Mouse (Mus musculus) lung, adult 2 months (tissue): ENCODE data around the gene Parp8. TPM values are rescaled to one million over a fixed set of nuclear protein-coding genes. Genes with fewer than 3 reads are reported as not detected.

Source experiments
- DNase-seq: peaks from one replicate; pipeline ENCODE4 v3.0.0; 2022
- H3K4me1 ChIP-seq: fragments of 200-500 bp; 2 replicates; pipeline ENCODE4 v1.6.1; 2011; ENCODE audit warnings: low read length; ENCODE audit not compliant: control insufficient read depth, insufficient read depth
- H3K4me3 ChIP-seq: fragments of 200-500 bp; replicated peaks from 2 replicates; pipeline ENCODE3; 2011; ENCODE audit warnings: low read depth, mild to moderate bottlenecking, control low read depth, low read length; ENCODE audit errors: extremely low read depth
- CTCF ChIP-seq: fragments of 200-500 bp; IDR thresholded peaks from 2 replicates; pipeline ENCODE4 v1.5.1; 2011; ENCODE audit warnings: mild to moderate bottlenecking, low read length, control low read depth; ENCODE audit not compliant: insufficient read depth
- POLR2A ChIP-seq: fragments of 200-500 bp; IDR thresholded peaks from 2 replicates; pipeline ENCODE4 v1.6.1; 2011; ENCODE audit warnings: low read depth, mild to moderate bottlenecking, control low read depth, low read length, borderline replicate concordance; ENCODE audit errors: extremely low read depth
- WGBS: fragments of 180-500 bp; shearing (Covaris S2); methylation state at CpG from one replicate; pipeline ENCODE4 v1.1.7; 2018; 5-methylcytosine and 5-hydroxymethylcytosine counted together
- polyA plus RNA-seq: library from polyadenylated mRNA; depleted of rRNA; stranded (reverse); fragments of >200 nt; gene quantifications from 2 replicates; pipeline ENCODE4 v1.2.3, GENCODE M21; 2012

Gene Parp8
- polyA plus RNA-seq, 1 experiment: 9.6 TPM

DNA sequence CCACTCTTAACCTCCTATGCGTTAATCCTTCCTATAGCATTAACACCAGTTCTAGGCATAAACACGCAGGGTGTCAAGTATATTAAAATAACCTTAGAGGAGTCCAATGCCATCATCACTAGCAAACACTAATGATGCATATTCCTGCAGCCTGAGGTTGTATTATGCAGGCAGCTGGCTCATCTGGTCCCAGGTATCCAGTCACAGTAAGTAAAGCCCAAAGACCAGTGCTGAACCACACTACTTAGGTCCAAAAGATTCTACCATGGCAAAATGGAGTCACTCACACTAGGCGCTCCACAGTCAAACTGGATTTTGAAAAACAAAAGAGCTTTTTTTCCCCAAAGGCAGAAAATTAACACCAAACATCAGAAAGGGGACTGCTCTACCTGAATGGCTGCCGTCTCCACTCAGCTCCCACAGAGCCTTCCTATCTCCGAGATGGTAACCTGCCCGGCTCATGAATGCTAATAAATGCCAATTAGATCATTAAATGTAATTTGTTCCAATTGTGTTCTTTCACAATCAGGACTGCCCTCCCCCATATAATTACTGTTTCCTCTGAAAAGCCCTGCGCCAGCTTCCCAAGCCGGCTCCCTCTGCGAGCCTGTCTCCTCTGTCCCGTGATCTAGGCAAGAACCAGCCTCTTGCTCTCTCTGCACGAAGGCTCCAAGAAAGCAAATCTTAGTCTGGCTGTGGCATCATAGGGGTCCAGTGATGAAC lies 54.5 kb downstream of the Parp8 start:
- Histone ChIP-seq H3K4me3 (no peak overlapping the region), H3K4me1 (peaks cover 3% of the 10 kb centered on the region)
- 95% methylated on average over 11 of the region's 11 CpGs for WGBS
- TF ChIP-seq POLR2A (no peak), CTCF (no peak)
- DNase-seq: no peak

DNA sequence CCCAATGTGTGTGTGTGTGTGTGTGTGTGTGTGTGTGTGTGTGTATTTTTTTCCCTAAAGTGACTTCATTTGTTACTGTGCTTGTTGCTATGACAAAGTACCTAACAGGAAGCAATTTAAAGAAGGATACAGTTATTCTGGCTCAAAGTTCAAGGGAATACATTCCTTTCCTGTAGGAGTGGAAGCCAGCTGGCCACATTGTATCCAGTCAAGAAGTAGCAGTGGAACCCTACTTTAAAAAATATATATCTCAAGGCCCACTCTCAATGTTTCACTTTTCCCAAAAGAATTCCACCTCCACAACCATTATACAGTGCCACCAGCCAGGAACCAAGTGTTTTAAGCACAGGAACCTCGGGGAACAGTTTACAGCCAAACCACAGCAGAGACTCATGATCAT lies 55.7 kb downstream of the Parp8 start:
- no peak for DNase-seq
- TF ChIP-seq POLR2A (no peak), CTCF (no peak)
- Histone ChIP-seq H3K4me3 (no peak overlapping the region), H3K4me1 (no peaks in the 10 kb centered on the region; the same call in 1 of the 2 replicates)
- WGBS: 88% methylated on average over 1 of the region's 1 CpGs

DNA sequence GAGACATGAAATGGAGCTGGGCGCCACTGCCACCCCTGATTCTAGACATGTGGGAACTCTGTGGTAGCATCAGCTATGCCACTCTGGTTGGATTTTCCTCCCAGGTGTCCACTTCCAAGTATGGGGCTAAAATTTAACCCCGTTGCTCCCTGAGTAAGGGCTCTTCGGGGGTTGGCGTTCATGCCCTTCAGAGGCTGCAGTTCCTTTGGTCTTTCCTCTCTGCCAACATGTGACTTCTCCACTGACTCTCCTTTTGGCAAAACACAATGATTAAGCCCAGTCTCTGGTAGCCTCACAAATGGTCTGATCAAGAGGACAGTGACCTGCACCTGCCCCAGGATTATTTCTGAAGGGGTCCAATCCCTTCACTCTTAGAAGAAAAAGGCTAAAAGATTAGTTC lies 56.4 kb downstream of the Parp8 start:
- no peaks in the 10 kb centered on the region; the same call in 1 of the 2 replicates for H3K4me1 ChIP-seq
- no peak for TF ChIP-seq POLR2A
- no peak for TF ChIP-seq CTCF
- no peak overlapping the region for H3K4me3 ChIP-seq
- no peak for DNase-seq
- 97% methylated on average over 4 of the region's 4 CpGs for WGBS

DNA sequence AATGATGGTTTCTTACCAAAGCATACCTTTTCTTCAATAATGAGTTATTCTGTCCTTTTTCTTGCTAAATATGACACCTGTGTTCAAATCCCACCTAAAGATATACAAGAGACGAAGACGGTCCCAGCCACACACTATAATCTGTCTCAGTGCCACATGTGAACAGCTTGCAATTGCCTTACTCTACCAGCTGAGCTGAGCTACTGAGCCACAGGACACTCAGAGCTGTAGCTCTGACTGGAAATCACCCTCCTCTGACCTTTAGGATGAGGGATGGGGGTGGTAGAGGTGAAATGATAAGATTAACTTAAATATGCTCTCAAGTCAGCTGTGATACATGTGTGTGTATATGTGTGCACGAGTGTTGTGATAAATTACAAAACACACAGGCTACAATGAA lies 57.9 kb downstream of the Parp8 start:
- WGBS: 86% methylated on average over 3 of the region's 3 CpGs
- no peak for DNase-seq
- H3K4me1 ChIP-seq: no peaks in the 10 kb centered on the region; the same call in 1 of the 2 replicates
- TF ChIP-seq CTCF (no peak), POLR2A (no peak)
- no peak overlapping the region for H3K4me3 ChIP-seq

DNA sequence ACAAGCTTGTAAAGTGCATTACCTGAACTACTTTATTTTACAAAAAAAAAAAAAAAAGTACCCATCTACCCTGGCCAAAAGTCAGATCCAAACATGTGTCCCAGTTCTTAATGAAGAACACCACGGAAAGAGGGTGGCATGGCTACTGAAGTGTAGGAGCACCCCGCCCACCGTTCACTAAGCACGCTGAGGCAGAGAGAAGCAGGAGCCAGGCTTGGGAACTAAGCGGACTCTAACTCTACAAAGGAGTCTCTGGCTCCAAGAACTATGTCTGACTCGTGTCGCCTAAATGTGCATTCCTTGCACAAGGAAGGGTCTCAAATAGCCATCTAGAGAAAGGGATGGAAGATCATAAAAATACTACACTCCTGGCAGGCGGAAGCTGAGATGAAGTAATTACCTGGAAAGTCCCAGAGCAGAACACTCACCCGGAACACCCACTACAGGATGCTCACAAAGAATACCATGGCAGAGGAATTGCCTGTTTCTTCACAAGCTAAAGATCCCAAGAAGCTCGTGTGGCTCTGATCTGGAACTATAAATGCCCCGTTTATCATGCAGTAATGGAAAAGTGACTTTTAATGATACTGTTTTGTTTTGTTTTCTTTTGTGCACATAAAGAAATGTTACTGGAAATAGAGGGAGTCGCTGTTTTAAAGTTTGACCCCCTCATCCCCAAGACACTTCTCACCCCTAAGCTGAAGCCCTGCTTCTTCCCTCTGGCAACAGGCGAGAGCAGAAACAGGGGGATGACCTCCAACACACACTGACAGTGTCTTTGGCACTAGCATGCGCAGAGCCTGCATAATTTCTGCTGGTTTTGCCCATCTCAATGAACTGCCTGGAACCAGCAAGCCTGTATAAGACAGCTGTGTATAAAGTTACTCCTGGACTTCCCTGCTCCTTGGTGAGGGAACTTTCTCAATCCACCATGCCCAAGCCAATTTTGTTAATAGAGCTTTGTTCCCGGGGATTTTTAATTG lies 62.6 kb downstream of the Parp8 start:
- Histone ChIP-seq H3K4me3 (no peak overlapping the region), H3K4me1 (no peaks in the 10 kb centered on the region)
- 71% methylated on average over 15 of the region's 15 CpGs for WGBS
- TF ChIP-seq POLR2A (no peak), CTCF (no peak)
- DNase-seq: no peak

DNA sequence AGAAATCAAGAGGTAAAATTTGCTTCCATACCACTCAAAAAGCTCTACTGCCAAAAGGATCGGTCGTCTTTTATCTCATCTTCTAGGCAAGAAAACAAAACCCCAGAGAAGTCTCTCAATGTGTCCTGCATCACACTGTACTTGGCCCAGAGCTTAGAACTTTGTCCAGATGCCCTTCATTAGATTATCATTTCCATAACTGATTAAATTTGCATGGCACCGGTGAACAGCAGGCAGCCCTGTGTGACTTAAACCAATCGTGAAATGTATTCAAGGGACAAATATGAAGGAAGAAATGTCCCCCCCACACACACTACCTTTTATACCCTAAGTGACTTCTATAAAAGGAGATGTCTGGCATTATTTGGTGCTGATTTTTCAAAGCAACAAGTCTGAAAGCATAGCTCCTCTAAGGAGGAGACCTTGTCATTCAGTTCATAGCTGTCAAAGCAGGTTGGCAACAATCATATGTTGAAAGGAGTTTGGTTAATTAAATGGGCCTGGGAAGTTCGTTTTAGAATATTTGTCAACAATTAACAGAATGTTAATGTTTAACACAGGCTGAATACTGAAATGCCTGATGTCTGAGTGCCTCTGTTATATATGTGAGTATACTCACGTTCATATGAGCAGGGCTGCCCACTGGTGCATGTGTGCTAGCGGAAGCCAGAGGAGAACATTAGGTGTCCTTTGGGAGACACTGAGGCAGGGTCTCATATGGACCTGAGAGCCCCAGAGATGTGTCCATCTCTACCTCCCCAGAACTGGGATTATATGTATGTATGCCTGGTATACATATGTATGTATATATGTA lies 66.4 kb downstream of the Parp8 start:
- WGBS: 82% methylated on average over 7 of the region's 7 CpGs
- TF ChIP-seq POLR2A (no peak), CTCF (no peak)
- Histone ChIP-seq H3K4me3 (no peak overlapping the region), H3K4me1 (no peaks in the 10 kb centered on the region)
- no peak for DNase-seq

DNA sequence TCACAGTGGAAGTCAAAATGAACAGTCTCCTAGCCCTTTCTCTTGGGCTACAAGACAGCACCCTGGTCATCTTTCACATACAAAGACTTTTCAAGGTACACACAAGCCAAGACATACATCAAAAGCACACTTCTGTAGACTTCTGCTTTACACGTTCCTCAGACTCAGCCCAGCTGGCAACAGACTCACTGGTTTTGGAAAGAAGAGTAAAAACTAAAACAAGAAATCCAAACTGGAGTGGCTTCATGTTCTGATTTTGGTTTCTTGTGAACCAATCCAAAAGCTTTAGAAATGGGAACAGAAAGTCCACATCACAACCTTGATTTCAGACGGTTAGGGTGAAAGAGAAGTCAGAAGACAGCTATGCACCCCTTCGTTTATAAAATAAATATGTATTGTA lies 67.8 kb downstream of the Parp8 start:
- no peaks in the 10 kb centered on the region for H3K4me1 ChIP-seq
- H3K4me3 ChIP-seq: no peak overlapping the region
- TF ChIP-seq CTCF: no peak
- TF ChIP-seq POLR2A: no peak
- no peak for DNase-seq
- 50% methylated on average over 3 of the region's 3 CpGs for WGBS

DNA sequence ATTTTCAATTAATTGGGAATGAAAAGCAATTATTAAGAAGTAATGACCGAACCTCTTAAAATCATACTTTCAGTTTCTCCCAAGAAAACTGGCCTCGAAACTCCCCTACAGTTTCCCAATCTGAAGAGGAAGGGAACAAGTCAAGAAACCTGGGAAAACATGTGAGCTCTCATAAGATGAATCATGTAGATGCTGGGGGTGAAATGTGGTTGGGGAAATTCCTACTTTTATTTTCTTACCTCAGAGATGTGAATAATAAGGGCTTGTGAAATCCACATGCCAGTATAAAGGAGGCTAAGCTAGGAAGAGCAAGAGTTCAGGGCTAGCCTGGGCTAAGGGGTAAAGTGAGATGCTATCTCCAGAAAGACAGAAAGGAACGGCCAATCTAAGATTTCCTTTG lies 74.0 kb downstream of the Parp8 start:
- TF ChIP-seq POLR2A (no peak), CTCF (no peak)
- 87% methylated on average over 3 of the region's 3 CpGs for WGBS
- Histone ChIP-seq H3K4me3 (no peak overlapping the region), H3K4me1 (no peaks in the 10 kb centered on the region)
- no peak for DNase-seq

DNA sequence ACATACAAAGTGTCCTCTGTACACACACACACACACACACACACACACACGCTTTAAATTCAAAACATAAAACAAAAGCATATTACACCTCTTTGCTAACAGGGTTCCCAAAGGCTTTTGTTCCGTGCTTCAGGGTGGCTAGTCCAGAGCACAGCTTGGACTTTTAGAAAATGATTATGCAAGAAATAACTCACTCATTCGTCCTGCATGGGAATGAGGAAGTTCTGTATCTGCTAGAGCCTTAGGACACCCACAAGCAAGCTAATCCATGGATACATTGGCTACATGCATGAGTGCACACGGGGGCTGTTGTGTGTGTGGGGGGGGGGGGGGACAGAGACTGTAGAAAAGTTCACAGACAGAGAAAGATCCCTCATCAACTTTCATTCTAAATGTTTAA lies 75.8 kb downstream of the Parp8 start:
- DNase-seq: no peak
- TF ChIP-seq CTCF (no peak), POLR2A (no peak)
- no peaks in the 10 kb centered on the region for H3K4me1 ChIP-seq
- WGBS: 61% methylated on average over 4 of the region's 4 CpGs
- no peak overlapping the region for H3K4me3 ChIP-seq
